Mouse (Mus musculus) liver, embryonic 12.5 days (tissue): Measurements from ENCODE around the gene Dhtkd1. TPM values are rescaled to one million over a fixed set of nuclear protein-coding genes. Genes with fewer than 3 reads are reported as not detected.
A peak's percentile ranks its signal among the peaks of the same experiment; 100 is the strongest.

Experiments
- ATAC-seq: fragments of 200-750 bp; cut with Nextera tagmentation; 2 replicates; pipeline ENCODE4 v1.8.0; 2017; ENCODE audit warnings: moderate number of reproducible peaks, mild to moderate bottlenecking, moderate library complexity
- H3K27ac ChIP-seq: fragments of 300-500 bp; sonication (generic); 2 replicates; pipeline ENCODE4 v1.5.1; 2016; ENCODE audit warnings: mild to moderate bottlenecking
- H3K27me3 ChIP-seq: fragments of 300-500 bp; sonication (generic); replicated peaks from 2 replicates; pipeline ENCODE4 v1.6.1; 2016; ENCODE audit warnings: mild to moderate bottlenecking, moderate library complexity
- H3K36me3 ChIP-seq: fragments of 300-500 bp; sonication (generic); 2 replicates; pipeline ENCODE4 v1.6.1; 2016; ENCODE audit warnings: mild to moderate bottlenecking, moderate library complexity
- H3K4me1 ChIP-seq: fragments of 300-500 bp; sonication (generic); 2 replicates; pipeline ENCODE4 v1.6.1; 2016
- H3K4me2 ChIP-seq: fragments of 300-500 bp; sonication (generic); 2 replicates; pipeline ENCODE4 v1.6.1; 2016; ENCODE audit warnings: mild to moderate bottlenecking, moderate library complexity
- H3K4me3 ChIP-seq: fragments of 300-500 bp; sonication (generic); 2 replicates; pipeline ENCODE4 v1.5.1; 2016; ENCODE audit warnings: mild to moderate bottlenecking, moderate library complexity
- H3K9ac ChIP-seq: fragments of 300-500 bp; sonication (generic); 2 replicates; pipeline ENCODE4 v1.6.1; 2016; ENCODE audit warnings: mild to moderate bottlenecking, moderate library complexity
- H3K9me3 ChIP-seq: fragments of 300-500 bp; sonication (generic); replicated peaks from 2 replicates; pipeline ENCODE4 v1.6.1; 2016; ENCODE audit warnings: mild to moderate bottlenecking, moderate library complexity
- WGBS: fragments of 180-500 bp; shearing (Covaris S2); methylation state at CpG from one replicate; pipeline ENCODE4 v1.1.7; 2016; ENCODE audit not compliant: insufficient replicate concordance; 5-methylcytosine and 5-hydroxymethylcytosine counted together
- polyA plus RNA-seq: library from polyadenylated mRNA; unstranded; fragments of >200 nt; fragmentation: Nextera tagmentation; extraction: Ambion mirVana; gene quantifications from 2 replicates; pipeline ENCODE4 v1.2.1, GENCODE M21; 2016

Gene Dhtkd1
- polyA plus RNA-seq, 1 experiment from 2014 or later, result 2.3 TPM

- 65% methylated on average over 3 of the region's 3 CpGs for WGBS
- H3K4me3 ChIP-seq, result no peak overlapping the region
These were observed 4.3 kb upstream of the Dhtkd1 start for GRCm38 (mm10) chr2:5946876-5947275.

DNA sequence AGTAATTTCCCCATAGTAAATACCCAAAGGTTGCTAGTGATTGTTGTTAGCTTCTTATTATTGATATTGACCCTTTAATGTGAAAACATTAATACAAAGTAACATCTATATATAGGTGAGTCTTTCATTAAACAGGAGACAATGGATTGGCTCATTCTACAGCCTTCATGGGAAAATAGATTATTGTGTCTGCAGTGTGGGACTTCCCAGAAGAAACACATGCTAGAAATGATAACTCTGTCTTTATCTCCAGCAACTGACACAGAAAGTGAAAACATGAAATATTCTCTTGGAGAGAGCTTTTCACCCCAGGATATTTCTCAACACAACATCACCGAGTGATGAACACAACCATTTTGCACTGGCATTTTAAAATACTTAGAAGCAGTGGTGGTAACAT lies 3.0 kb upstream of the Dhtkd1 start:
- ATAC-seq, result peak; percentile 51
- WGBS, result 44% methylated on average over 1 of the region's 1 CpGs
- peaks cover 3% of the 10 kb centered on the region; the same call in 1 of the 2 replicates for H3K36me3 ChIP-seq

More at GRCm38 (mm10) chr2:5946876-5947275, 4.3 kb upstream of the Dhtkd1 start:
- H3K27me3 ChIP-seq, result no peaks in the 10 kb centered on the region
- H3K4me1 ChIP-seq, result peaks cover 67% of the 10 kb centered on the region
- H3K9me3 ChIP-seq, result no peaks in the 10 kb centered on the region
- H3K9ac ChIP-seq, result no peak overlapping the region
- H3K27ac ChIP-seq, result peak overlapping the region; percentile 74; the same call in 1 of the 2 replicates
- no peak overlapping the region for H3K4me2 ChIP-seq
- no peak for ATAC-seq
- peaks cover 3% of the 10 kb centered on the region; the same call in 1 of the 2 replicates for H3K36me3 ChIP-seq

DNA sequence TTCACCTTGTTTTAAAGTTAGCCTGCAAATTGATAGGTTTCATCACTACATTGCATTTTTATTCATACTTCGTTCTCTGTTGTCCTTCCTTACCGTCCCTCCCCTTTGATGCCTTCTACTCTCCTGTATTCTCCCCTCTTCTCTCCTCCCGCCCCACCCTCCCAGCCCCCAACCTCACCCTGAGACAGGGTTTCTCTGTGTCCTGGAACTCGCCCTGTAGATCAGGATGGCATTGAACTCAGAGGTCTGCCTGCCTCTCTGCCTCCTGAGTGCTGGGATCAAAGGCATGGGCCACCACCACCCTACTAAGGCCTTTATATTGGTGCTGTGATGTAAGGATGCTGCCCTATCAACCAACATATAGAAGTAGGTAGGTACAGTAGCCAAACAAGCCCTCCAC lies 479 bp upstream of the Dhtkd1 start:
- peak overlapping the region; percentile 94 for H3K4me2 ChIP-seq
- ATAC-seq, result no peak
- no peaks in the 10 kb centered on the region for H3K9me3 ChIP-seq
- H3K4me3 ChIP-seq, result peak overlapping the region; percentile 69
- no peaks in the 10 kb centered on the region for H3K36me3 ChIP-seq
- H3K27me3 ChIP-seq, result no peaks in the 10 kb centered on the region
- WGBS, result 35% methylated on average over 4 of the region's 4 CpGs
- H3K9ac ChIP-seq, result peak overlapping the region; percentile 73
- H3K4me1 ChIP-seq, result peaks cover 72% of the 10 kb centered on the region
- peak overlapping the region; percentile 41; the same call in 1 of the 2 replicates for H3K27ac ChIP-seq

More for the DNA sequence above, 3.0 kb upstream of the Dhtkd1 start:
- peaks cover 71% of the 10 kb centered on the region for H3K4me1 ChIP-seq
- no peak overlapping the region; the same call in 1 of the 2 replicates for H3K9ac ChIP-seq
- no peaks in the 10 kb centered on the region for H3K9me3 ChIP-seq
- H3K27me3 ChIP-seq, result no peaks in the 10 kb centered on the region
- H3K4me3 ChIP-seq, result no peak overlapping the region
- peak overlapping the region; percentile 37 for H3K4me2 ChIP-seq
- H3K27ac ChIP-seq, result peak overlapping the region; percentile 78

DNA sequence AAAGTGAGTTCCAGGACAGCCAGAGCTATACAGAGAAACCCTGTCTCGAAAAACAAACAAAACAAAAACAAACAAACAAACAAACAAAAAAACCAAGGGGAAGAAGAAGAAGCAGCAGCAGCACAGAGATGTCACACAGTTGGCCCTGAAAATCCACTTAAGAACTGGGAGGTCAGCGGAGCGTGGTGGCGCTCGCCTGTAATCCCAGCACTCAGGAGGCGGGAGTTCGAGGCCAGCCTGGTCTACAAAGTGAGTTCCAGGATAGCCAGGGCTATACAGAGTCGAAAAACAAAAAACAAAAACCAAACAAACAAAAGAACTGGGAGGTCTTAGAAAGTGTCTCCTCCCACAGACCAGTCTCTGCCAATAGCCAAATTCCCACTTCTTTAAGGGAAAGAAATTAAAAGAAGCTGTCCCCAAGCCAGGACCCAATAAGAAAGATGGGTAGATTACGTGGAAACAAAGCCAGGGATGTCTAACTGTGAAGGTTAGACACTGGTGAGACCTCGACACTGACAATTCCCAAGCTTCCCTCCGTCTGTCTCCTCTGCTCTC lies 654 bp downstream of the Dhtkd1 start:
- Histone ChIP-seq H3K4me1 (peaks cover 68% of the 10 kb centered on the region), H3K9ac (peak overlapping the region; percentile 73), H3K27me3 (no peaks in the 10 kb centered on the region), H3K27ac (peak overlapping the region; percentile 54; the same call in 1 of the 2 replicates), H3K4me3 (peak overlapping the region; percentile 69), H3K36me3 (no peaks in the 10 kb centered on the region), H3K9me3 (no peaks in the 10 kb centered on the region), H3K4me2 (peak overlapping the region; percentile 94)
- ATAC-seq, result no peak
- WGBS, result 59% methylated on average over 11 of the region's 11 CpGs

- WGBS, result 89% methylated on average over 9 of the region's 9 CpGs
- H3K9ac ChIP-seq, result no peak overlapping the region
- no peak overlapping the region for H3K4me2 ChIP-seq
- peaks cover 58% of the 10 kb centered on the region for H3K4me1 ChIP-seq
- no peaks in the 10 kb centered on the region for H3K36me3 ChIP-seq
- H3K27me3 ChIP-seq, result no peaks in the 10 kb centered on the region
- H3K9me3 ChIP-seq, result no peaks in the 10 kb centered on the region
- H3K4me3 ChIP-seq, result no peak overlapping the region
- no peak overlapping the region for H3K27ac ChIP-seq
- no peak for ATAC-seq
These were observed 1.7 kb downstream of the Dhtkd1 start for GRCm38 (mm10) chr2:5940936-5941335.

DNA sequence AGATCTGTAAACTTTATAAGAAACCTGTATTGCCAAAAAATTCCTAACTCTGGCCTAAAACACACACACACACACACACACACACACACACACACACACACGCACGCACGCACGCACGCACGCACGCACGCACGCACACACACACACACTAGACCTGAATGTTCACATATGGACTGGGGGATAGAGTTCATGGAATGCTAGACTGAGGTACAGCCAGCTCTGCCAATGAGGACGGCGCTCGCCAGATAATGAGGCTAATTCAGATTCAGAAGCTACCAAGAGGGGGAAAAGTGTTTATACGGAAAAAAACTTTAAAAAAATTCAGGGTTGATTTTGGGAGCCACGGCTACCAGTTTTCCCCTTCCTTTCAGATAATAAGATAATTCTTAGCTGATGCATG lies 2.7 kb downstream of the Dhtkd1 start:
- Histone ChIP-seq H3K4me2 (no peak overlapping the region), H3K27ac (no peak overlapping the region), H3K4me1 (peaks cover 49% of the 10 kb centered on the region), H3K4me3 (no peak overlapping the region), H3K9me3 (no peaks in the 10 kb centered on the region), H3K9ac (no peak overlapping the region), H3K36me3 (no peaks in the 10 kb centered on the region), H3K27me3 (no peaks in the 10 kb centered on the region)
- WGBS, result 85% methylated on average over 14 of the region's 14 CpGs
- no peak for ATAC-seq

DNA sequence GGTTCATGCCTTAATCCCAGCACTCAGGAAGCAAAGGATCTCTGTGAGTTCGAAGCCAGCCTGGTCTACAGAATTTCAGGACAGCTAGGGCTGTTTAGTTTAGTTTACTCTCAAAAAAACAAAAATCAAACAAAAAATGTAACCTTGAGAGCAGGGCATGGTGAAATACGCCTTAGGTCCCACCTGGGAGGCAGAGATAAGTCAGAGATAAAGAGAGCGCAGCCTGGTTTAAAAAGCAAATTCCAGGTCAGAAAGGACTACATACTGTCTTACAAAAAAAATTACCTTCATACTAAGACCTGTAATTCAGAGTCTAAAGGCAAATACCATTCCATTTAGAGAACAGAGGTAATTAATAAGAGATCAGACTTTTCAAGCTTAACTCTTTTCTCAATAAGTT lies 3.3 kb downstream of the Dhtkd1 start:
- peaks cover 43% of the 10 kb centered on the region for H3K4me1 ChIP-seq
- H3K36me3 ChIP-seq, result no peaks in the 10 kb centered on the region
- no peak overlapping the region for H3K9ac ChIP-seq
- H3K27ac ChIP-seq, result no peak overlapping the region
- no peaks in the 10 kb centered on the region for H3K9me3 ChIP-seq
- H3K4me3 ChIP-seq, result no peak overlapping the region
- H3K27me3 ChIP-seq, result no peaks in the 10 kb centered on the region
- 40% methylated on average over 3 of the region's 3 CpGs for WGBS
- no peak for ATAC-seq
- 0 out of 2 replicates have a peak overlapping the region, but pooled peaks have one; percentile 8 for H3K4me2 ChIP-seq

- H3K9ac ChIP-seq, result no peak overlapping the region
- H3K9me3 ChIP-seq, result no peaks in the 10 kb centered on the region
- H3K27me3 ChIP-seq, result no peaks in the 10 kb centered on the region
- no peak overlapping the region for H3K4me3 ChIP-seq
- no peak overlapping the region for H3K27ac ChIP-seq
- H3K4me1 ChIP-seq, result peaks cover 15% of the 10 kb centered on the region
- no peaks in the 10 kb centered on the region for H3K36me3 ChIP-seq
- no peak overlapping the region for H3K4me2 ChIP-seq
- 74% methylated on average over 4 of the region's 4 CpGs for WGBS
- no peak for ATAC-seq
These were observed 6.0 kb downstream of the Dhtkd1 start for GRCm38 (mm10) chr2:5936550-5936949.

- H3K4me2 ChIP-seq, result no peak overlapping the region
- peaks cover 15% of the 10 kb centered on the region for H3K4me1 ChIP-seq
- H3K27ac ChIP-seq, result no peak overlapping the region
- H3K4me3 ChIP-seq, result no peak overlapping the region
- no peak overlapping the region for H3K9ac ChIP-seq
- no peak for ATAC-seq
- 68% methylated on average over 6 of the region's 6 CpGs for WGBS
- H3K36me3 ChIP-seq, result no peaks in the 10 kb centered on the region
- H3K9me3 ChIP-seq, result no peaks in the 10 kb centered on the region
- H3K27me3 ChIP-seq, result no peaks in the 10 kb centered on the region
These were observed 6.5 kb downstream of the Dhtkd1 start for GRCm38 (mm10) chr2:5936068-5936467.

- Histone ChIP-seq H3K4me2 (no peak overlapping the region), H3K4me3 (no peak overlapping the region), H3K4me1 (peaks cover 13% of the 10 kb centered on the region), H3K27ac (no peak overlapping the region), H3K9me3 (no peaks in the 10 kb centered on the region), H3K27me3 (no peaks in the 10 kb centered on the region), H3K9ac (peak overlapping the region; percentile 19; the same call in 1 of the 2 replicates), H3K36me3 (no peaks in the 10 kb centered on the region)
- no peak for ATAC-seq
- WGBS, result 93% methylated on average over 3 of the region's 3 CpGs
These were observed 7.7 kb downstream of the Dhtkd1 start for GRCm38 (mm10) chr2:5934936-5935335.

- no peaks in the 10 kb centered on the region for H3K27me3 ChIP-seq
- WGBS, result 75% methylated on average over 5 of the region's 5 CpGs
- H3K9me3 ChIP-seq, result no peaks in the 10 kb centered on the region
- no peak overlapping the region for H3K27ac ChIP-seq
- no peak for ATAC-seq
- no peak overlapping the region for H3K4me3 ChIP-seq
- H3K9ac ChIP-seq, result no peak overlapping the region
- no peak overlapping the region for H3K4me2 ChIP-seq
- H3K36me3 ChIP-seq, result peaks cover 11% of the 10 kb centered on the region; the same call in 1 of the 2 replicates
- H3K4me1 ChIP-seq, result no peaks in the 10 kb centered on the region
These were observed 10.7 kb downstream of the Dhtkd1 start for GRCm38 (mm10) chr2:5931938-5932337.

GRCm38 (mm10) chr2:5930291-5931054 lies 12.1 kb downstream of the Dhtkd1 start:
- H3K9ac ChIP-seq, result no peak overlapping the region

More at GRCm38 (mm10) chr2:5930291-5931054, 12.1 kb downstream of the Dhtkd1 start:
- Histone ChIP-seq H3K4me3 (no peak overlapping the region), H3K36me3 (peaks cover 11% of the 10 kb centered on the region; the same call in 1 of the 2 replicates), H3K27me3 (no peaks in the 10 kb centered on the region), H3K4me2 (no peak overlapping the region), H3K4me1 (no peaks in the 10 kb centered on the region), H3K27ac (no peak overlapping the region), H3K9me3 (no peaks in the 10 kb centered on the region)
- 70% methylated on average over 18 of the region's 18 CpGs for WGBS
- ATAC-seq, result no peak
